Mouse (Mus musculus): ENCODE measurements around the gene Trim28. TPM values are rescaled to one million over a fixed set of nuclear protein-coding genes. Genes with fewer than 3 reads are reported as not detected.

Trim28 gene
- polyA plus RNA-seq, 1 experiment from 2014 or later = 195 TPM

DNA sequence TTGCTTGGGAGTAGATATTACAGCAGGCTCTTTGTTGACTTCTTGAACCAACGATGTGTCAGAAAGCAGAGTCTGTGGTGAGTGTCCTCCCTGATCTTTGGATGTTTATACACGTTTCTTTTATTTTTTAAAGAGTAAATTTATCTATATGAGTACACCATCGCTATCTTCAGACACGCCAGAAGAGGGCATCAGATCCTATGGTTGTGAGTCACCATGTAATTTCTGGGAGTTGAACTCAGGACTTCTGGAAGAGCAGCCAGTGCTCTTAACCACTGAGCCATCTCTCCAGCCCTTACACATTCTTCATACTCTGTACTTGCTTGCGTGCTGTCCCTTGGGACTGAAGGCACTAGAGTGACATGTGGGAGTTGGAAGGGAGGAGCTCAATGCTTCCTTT is 73.4 kb downstream of the Trim28 start:
- Histone ChIP-seq H3K9me3 (ENCODE audit: control insufficient read depth, low read length) (no peaks in the 10 kb centered on the region), H3K4me1 (replicated peaks; ENCODE audit: control insufficient read depth, insufficient read depth, low read length) (no peaks in the 10 kb centered on the region), H3K9ac (ENCODE audit: low read length) (no peak overlapping the region), H3K4me2 (ENCODE audit: low read depth, low read length) (no peak overlapping the region), H3K36me3 (ENCODE audit: control insufficient read depth, insufficient read depth, low read length) (no peaks in the 10 kb centered on the region), H3K27ac (ENCODE audit: low read length) (no peak overlapping the region), H3K27me3 (ENCODE audit: control insufficient read depth, insufficient read depth, low read depth, low read length) (no peaks in the 10 kb centered on the region), H3K4me3 (ENCODE audit: low read length) (no peak overlapping the region)
- WGBS = 50% methylated on average over 5 of the region's 5 CpGs
- ATAC-seq (ENCODE audit: low read depth) = no peak

Other genes with a start within 250 kb of the Trim28 start
- gene Zscan18, start 195.5 kb upstream of the Trim28 start, polyA plus RNA-seq (2015; fragmentation: Nextera tagmentation; extraction: Ambion mirVana) = 5.6 and 6.5 TPM in 2 replicates
- 13.6 and 14.5 TPM in 2 replicates for gene Zfp329, start 180.3 kb upstream of the Trim28 start, polyA plus RNA-seq (2015; fragmentation: Nextera tagmentation; extraction: Ambion mirVana)
- gene Zfp110, start 164.4 kb upstream of the Trim28 start, polyA plus RNA-seq (2015; fragmentation: Nextera tagmentation; extraction: Ambion mirVana) = 45.5 and 46.4 TPM in 2 replicates
- 4.1 and 4.7 TPM in 2 replicates for gene Zfp128, start 117.9 kb upstream of the Trim28 start, polyA plus RNA-seq (2015; fragmentation: Nextera tagmentation; extraction: Ambion mirVana)
- 16.7 and 17.1 TPM in 2 replicates for gene Zscan22, start 101.3 kb upstream of the Trim28 start, polyA plus RNA-seq (2015; fragmentation: Nextera tagmentation; extraction: Ambion mirVana)
- 950 and 1,039 TPM in 2 replicates for gene Rps5, start 76.8 kb upstream of the Trim28 start, polyA plus RNA-seq (2015; fragmentation: Nextera tagmentation; extraction: Ambion mirVana)
- 1.4 and 1.8 TPM in 2 replicates for gene Rnf225, start 71.7 kb upstream of the Trim28 start, polyA plus RNA-seq (2015; fragmentation: Nextera tagmentation; extraction: Ambion mirVana)
- gene Zfp324, start 33.3 kb upstream of the Trim28 start, polyA plus RNA-seq (2015; fragmentation: Nextera tagmentation; extraction: Ambion mirVana) = 9.7 and 10.6 TPM in 2 replicates
- 10.4 and 12.0 TPM in 2 replicates for gene Zfp446, start 21.3 kb upstream of the Trim28 start, polyA plus RNA-seq (2015; fragmentation: Nextera tagmentation; extraction: Ambion mirVana)
- 0.57 TPM in 1 of 2 replicates, not detected in the other for gene Slc27a5, start 922 bp upstream of the Trim28 start, polyA plus RNA-seq (2015; fragmentation: Nextera tagmentation; extraction: Ambion mirVana)
- gene Zbtb45, start 10.9 kb downstream of the Trim28 start, polyA plus RNA-seq (2015; fragmentation: Nextera tagmentation; extraction: Ambion mirVana) = 28.1 and 28.2 TPM in 2 replicates
- 157 and 173 TPM in 2 replicates for gene Chmp2a, start 35.7 kb downstream of the Trim28 start, polyA plus RNA-seq (2015; fragmentation: Nextera tagmentation; extraction: Ambion mirVana)
- gene Ube2m, start 39.2 kb downstream of the Trim28 start, polyA plus RNA-seq (2015; fragmentation: Nextera tagmentation; extraction: Ambion mirVana) = 25.8 and 31.6 TPM in 2 replicates
- gene Mzf1, start 55.6 kb downstream of the Trim28 start, polyA plus RNA-seq (2015; fragmentation: Nextera tagmentation; extraction: Ambion mirVana) = 4.2 and 5.1 TPM in 2 replicates
- gene Vmn1r85, start 96.1 kb downstream of the Trim28 start, polyA plus RNA-seq (2015; fragmentation: Nextera tagmentation; extraction: Ambion mirVana) = not detected in 2 replicates
- not detected in 2 replicates for gene Vmn1r86, start 120.8 kb downstream of the Trim28 start, polyA plus RNA-seq (2015; fragmentation: Nextera tagmentation; extraction: Ambion mirVana)
- gene Vmn1r87, start 141.0 kb downstream of the Trim28 start, polyA plus RNA-seq (2015; fragmentation: Nextera tagmentation; extraction: Ambion mirVana) = not detected in 2 replicates
- not detected in 2 replicates for gene Vmn1r88, start 160.5 kb downstream of the Trim28 start, polyA plus RNA-seq (2015; fragmentation: Nextera tagmentation; extraction: Ambion mirVana)
- gene Vmn1r89, start 213.9 kb downstream of the Trim28 start, polyA plus RNA-seq (2015; fragmentation: Nextera tagmentation; extraction: Ambion mirVana) = not detected in 2 replicates

Measured in lung, embryonic 16.5 days (tissue).